In genomic region chr8:83225598-83225997, GRCm38 (mm10) we compare ENCODE assay signal across 31 mouse cellular contexts.
"Had no signal": no experiment of that assay in that cellular context is flagged by ENCODE, and none has a peak within 500 bp of the region (broad histone marks: within the 10 kb centered on the region; RNA-seq: fewer than 3 reads in every experiment).

No protein-coding gene starts in this region.

- H3K36me3 ChIP-seq: limb, embryonic 10.5 days; limb, embryonic 12.5 days; limb, embryonic 13.5 days; limb, embryonic 15.5 days; liver, embryonic 12.5 days; liver, embryonic 13.5 days; liver, embryonic 15.5 days; lung, embryonic 15.5 days; midbrain, embryonic 12.5 days; midbrain, embryonic 15.5 days had no signal

- H3K4me3 ChIP-seq: left cerebral cortex, adult 2 months; limb, embryonic 10.5 days; limb, embryonic 12.5 days; limb, embryonic 13.5 days; limb, embryonic 15.5 days; liver, embryonic 12.5 days; liver, embryonic 13.5 days; liver, embryonic 15.5 days; lung, embryonic 15.5 days; megakaryocyte, embryonic 14.5 days; midbrain, embryonic 10.5 days; midbrain, embryonic 12.5 days; midbrain, embryonic 13.5 days; midbrain, embryonic 15.5 days; myocyte had no signal

- H3K4me1 ChIP-seq: limb, embryonic 10.5 days; limb, embryonic 12.5 days; limb, embryonic 13.5 days; limb, embryonic 15.5 days; liver, embryonic 12.5 days; liver, embryonic 13.5 days; liver, embryonic 15.5 days; lung, embryonic 15.5 days; megakaryocyte, embryonic 14.5 days; midbrain, embryonic 10.5 days had no signal

- H3K27ac ChIP-seq: left cerebral cortex, adult 2 months; limb, embryonic 10.5 days; limb, embryonic 12.5 days; limb, embryonic 13.5 days; limb, embryonic 15.5 days; liver, embryonic 12.5 days; liver, embryonic 13.5 days; liver, embryonic 14.5 days; liver, embryonic 15.5 days; lung, embryonic 15.5 days; macrophage; midbrain, embryonic 10.5 days; midbrain, embryonic 12.5 days; midbrain, embryonic 13.5 days; midbrain, embryonic 15.5 days had no signal

- ATAC-seq: liver, embryonic 12.5 days; liver, postnatal 0 days; lung, postnatal 0 days; midbrain, embryonic 15.5 days; midbrain, embryonic 16.5 days had no signal

- H3K27me3 ChIP-seq: limb, embryonic 12.5 days; limb, embryonic 13.5 days; limb, embryonic 15.5 days; liver, embryonic 12.5 days; liver, embryonic 13.5 days; liver, embryonic 15.5 days; lung, embryonic 15.5 days; midbrain, embryonic 12.5 days; midbrain, embryonic 13.5 days; midbrain, embryonic 15.5 days had no signal

- DNase-seq: left cerebral cortex, postnatal 4 days; liver; liver, embryonic 13.5 days; liver, postnatal 0 days; lung, adult 18-20 months; lung, adult 2 months; lung, embryonic 14.5 days; lung, postnatal 10 days; lung, postnatal 14 days; lung, postnatal 36 days; lung, postnatal 4 days had no signal

- H3K9ac ChIP-seq: limb, embryonic 12.5 days; limb, embryonic 13.5 days; limb, embryonic 15.5 days; liver, embryonic 12.5 days; liver, embryonic 13.5 days; liver, embryonic 14.5 days; liver, embryonic 15.5 days; liver, postnatal 0 days; lung, embryonic 14.5 days; lung, embryonic 15.5 days; midbrain, embryonic 12.5 days; midbrain, embryonic 13.5 days had no signal

- H3K9me3 ChIP-seq: limb, embryonic 10.5 days; limb, embryonic 12.5 days; limb, embryonic 13.5 days; limb, embryonic 15.5 days; liver, embryonic 12.5 days; liver, embryonic 13.5 days; liver, embryonic 15.5 days; lung, embryonic 15.5 days; megakaryocyte, embryonic 14.5 days; midbrain, embryonic 10.5 days; midbrain, embryonic 12.5 days; midbrain, embryonic 13.5 days; midbrain, embryonic 15.5 days had no signal

- H3K4me2 ChIP-seq: limb, embryonic 12.5 days; limb, embryonic 13.5 days; limb, embryonic 15.5 days; liver, embryonic 11.5 days; liver, embryonic 12.5 days; liver, embryonic 13.5 days; liver, embryonic 15.5 days; lung, embryonic 14.5 days; lung, embryonic 15.5 days; midbrain, embryonic 11.5 days; midbrain, embryonic 12.5 days; midbrain, embryonic 13.5 days; midbrain, embryonic 15.5 days had no signal
